Mouse (Mus musculus) stomach, embryonic 16.5 days (tissue): ENCODE results near the gene A530016L24Rik. TPM values are rescaled to one million over a fixed set of nuclear protein-coding genes. Genes with fewer than 3 reads are reported as not detected.

ENCODE experiments used
- ATAC-seq: fragments of 200-750 bp; cut with Nextera tagmentation; 2 replicates; pipeline ENCODE4 v1.8.0; 2017; ENCODE audit warnings: moderate number of reproducible peaks, moderate TSS enrichment; ENCODE audit not compliant: insufficient read depth, low FRiP score
- H3K27ac ChIP-seq: fragments of 300-500 bp; sonication (generic); 2 replicates; pipeline ENCODE4 v1.5.1; 2014; ENCODE audit warnings: low read length
- H3K27me3 ChIP-seq: fragments of 300-500 bp; sonication (generic); 2 replicates; pipeline ENCODE4 v1.6.1; 2014; ENCODE audit warnings: low read length, control low read depth, mixed read lengths; ENCODE audit not compliant: control insufficient read depth, insufficient read depth
- H3K36me3 ChIP-seq: fragments of 300-500 bp; sonication (generic); 2 replicates; pipeline ENCODE4 v1.6.1; 2014; ENCODE audit warnings: low read length; ENCODE audit not compliant: control insufficient read depth, insufficient read depth
- H3K4me1 ChIP-seq: fragments of 300-500 bp; sonication (generic); 2 replicates; pipeline ENCODE4 v1.6.1; 2014; ENCODE audit warnings: low read length, control low read depth, mixed read lengths; ENCODE audit not compliant: control insufficient read depth, insufficient read depth
- H3K4me2 ChIP-seq: fragments of 300-500 bp; sonication (generic); 2 replicates; pipeline ENCODE4 v1.6.1; 2014; ENCODE audit warnings: low read depth, low read length, mixed read lengths
- H3K4me3 ChIP-seq: fragments of 300-500 bp; sonication (generic); replicated peaks from 2 replicates; pipeline ENCODE4 v1.5.1; 2014; ENCODE audit warnings: mild to moderate bottlenecking, low read length
- H3K9ac ChIP-seq: fragments of 300-500 bp; sonication (generic); 2 replicates; pipeline ENCODE4 v1.6.1; 2014; ENCODE audit warnings: low read length
- H3K9me3 ChIP-seq: fragments of 300-500 bp; sonication (generic); replicated peaks from 2 replicates; pipeline ENCODE4 v1.6.1; 2016; ENCODE audit warnings: low read length, control low read depth; ENCODE audit not compliant: control insufficient read depth
- WGBS: fragments of 180-500 bp; shearing (Covaris S2); extraction: QIAGEN DNeasy Blood & Tissue Kit; methylation state at CpG from one replicate; pipeline ENCODE4 v1.1.7; 2014; 5-methylcytosine and 5-hydroxymethylcytosine counted together
- polyA plus RNA-seq: library from polyadenylated mRNA; unstranded; fragments of >200 nt; fragmentation: Nextera tagmentation; extraction: Ambion mirVana; gene quantifications from 2 replicates; pipeline ENCODE4 v1.2.1, GENCODE M21; 2015

Gene A530016L24Rik
- polyA plus RNA-seq, 1 experiment from 2014 or later = 0.22 TPM

DNA sequence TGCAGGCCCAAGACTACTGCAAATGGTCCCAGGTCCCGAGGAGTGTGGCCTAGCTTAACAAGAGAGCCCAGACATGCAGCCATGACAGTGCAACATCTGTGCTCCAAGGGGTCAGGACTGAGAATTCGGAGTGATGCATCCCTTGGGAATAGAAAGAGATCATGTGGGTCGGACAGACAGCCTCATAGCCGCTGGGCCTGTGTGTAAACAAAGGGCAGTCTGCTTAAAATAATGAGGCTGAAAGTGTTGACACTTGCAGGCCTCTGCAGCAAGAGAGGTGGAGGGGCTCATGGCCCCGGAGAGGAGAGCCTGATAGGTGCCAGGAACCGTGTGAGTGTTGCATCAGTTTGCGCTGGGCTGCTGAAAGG is 21.1 kb downstream of the A530016L24Rik start:
- ATAC-seq = peak; percentile 20; the same call in 1 of the 2 replicates
- Histone ChIP-seq H3K4me1 (no peaks in the 10 kb centered on the region), H3K27ac (no peak overlapping the region), H3K9me3 (no peaks in the 10 kb centered on the region), H3K4me2 (peak overlapping the region; percentile 55; the same call in 1 of the 2 replicates), H3K9ac (no peak overlapping the region), H3K4me3 (no peak overlapping the region), H3K27me3 (peaks cover 20% of the 10 kb centered on the region), H3K36me3 (no peaks in the 10 kb centered on the region)
- 19% methylated on average over 7 of the region's 7 CpGs for WGBS

DNA sequence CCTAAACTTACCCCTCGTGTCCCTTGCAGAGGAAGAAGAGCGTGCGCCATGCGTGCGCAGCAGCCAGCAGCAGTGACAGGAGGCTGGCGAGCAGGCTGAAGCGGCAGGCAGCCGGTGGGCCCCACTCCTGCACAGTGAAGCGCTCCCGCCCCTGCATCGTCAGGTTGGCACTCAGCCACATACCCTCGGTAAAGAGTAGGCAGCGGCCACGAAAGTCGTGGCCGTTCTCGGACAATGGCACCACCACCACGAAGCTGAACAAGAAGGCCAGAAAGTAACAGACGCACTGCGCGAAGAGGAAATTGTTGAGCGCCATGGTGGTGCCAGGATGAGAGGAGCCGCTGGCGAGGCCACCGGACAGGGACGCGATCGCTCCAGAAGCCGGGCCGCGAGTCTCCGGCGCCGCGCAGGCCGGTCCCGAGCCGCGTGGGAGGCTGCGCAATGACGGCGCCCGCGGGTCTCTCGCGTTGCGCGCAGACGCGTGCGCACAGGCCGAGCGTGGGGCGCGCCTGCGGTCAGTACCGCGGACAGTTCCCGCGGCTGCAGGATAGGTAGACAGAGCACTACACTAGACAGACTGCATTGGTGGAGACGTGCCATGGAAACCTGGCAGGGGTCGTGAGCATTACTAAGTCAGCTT is 21.6 kb downstream of the A530016L24Rik start:
- Histone ChIP-seq H3K4me3 (peak overlapping the region; percentile 34), H3K9ac (no peak overlapping the region), H3K4me1 (no peaks in the 10 kb centered on the region), H3K27me3 (peaks cover 20% of the 10 kb centered on the region), H3K9me3 (no peaks in the 10 kb centered on the region), H3K27ac (no peak overlapping the region), H3K36me3 (no peaks in the 10 kb centered on the region), H3K4me2 (peak overlapping the region; percentile 55)
- no peak; the same call in 1 of the 2 replicates for ATAC-seq
- WGBS = 4% methylated on average over 62 of the region's 62 CpGs

DNA sequence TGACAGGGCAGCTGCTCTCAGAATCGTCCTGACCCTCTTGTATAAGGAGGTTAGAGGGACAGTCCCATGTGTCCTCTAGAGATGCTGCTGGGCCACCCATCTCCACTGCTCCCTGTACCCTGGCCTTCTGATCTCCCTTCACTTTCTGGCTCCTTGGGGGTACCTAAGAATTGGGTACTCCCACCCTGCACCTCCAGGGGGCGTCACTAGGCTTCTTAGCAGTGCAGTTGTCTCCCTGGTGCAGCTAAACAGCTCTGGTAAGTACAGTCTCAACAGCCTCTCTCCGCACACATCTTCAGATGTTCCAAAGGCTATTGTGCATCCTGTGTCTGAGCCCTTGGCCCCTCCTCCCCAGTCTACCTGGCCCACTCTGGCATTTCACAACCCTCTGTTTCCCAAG is 25.6 kb downstream of the A530016L24Rik start:
- Histone ChIP-seq H3K4me1 (peaks cover 5% of the 10 kb centered on the region; the same call in 1 of the 2 replicates), H3K27ac (no peak overlapping the region), H3K9ac (no peak overlapping the region), H3K4me2 (no peak overlapping the region), H3K9me3 (no peaks in the 10 kb centered on the region), H3K36me3 (no peaks in the 10 kb centered on the region), H3K27me3 (peaks cover 20% of the 10 kb centered on the region), H3K4me3 (no peak overlapping the region)
- no peak for ATAC-seq
- WGBS = 52% methylated on average over 3 of the region's 3 CpGs

DNA sequence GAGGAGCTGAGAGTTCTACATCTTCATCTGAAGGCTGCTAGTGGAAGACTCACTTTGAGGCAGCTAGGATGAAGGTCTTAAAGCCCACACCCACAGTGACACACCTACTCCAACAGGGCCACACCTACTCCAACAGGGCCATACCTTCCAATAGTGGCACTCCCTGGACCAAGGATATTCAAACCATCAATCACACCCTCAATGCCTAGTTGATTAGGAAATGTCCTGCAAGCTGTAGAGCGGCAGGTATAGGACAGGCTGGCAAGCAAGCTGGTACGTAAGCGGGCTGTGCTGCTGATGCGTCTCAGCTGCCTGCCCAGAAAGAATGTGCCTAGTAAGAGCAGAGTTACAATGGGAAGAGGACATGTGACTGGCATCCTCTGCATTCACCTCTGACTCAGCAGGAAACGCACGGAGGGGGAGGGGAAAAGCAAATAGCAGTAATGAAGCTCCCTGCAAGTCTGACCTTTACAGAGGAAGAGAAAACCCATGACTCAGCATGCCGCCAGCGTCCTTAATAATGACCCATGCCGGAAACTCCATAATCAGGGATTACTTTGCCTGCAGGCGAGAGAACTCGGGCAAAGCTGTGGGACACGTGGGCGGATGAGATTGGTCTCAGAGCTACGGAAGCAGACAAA is 27.6 kb downstream of the A530016L24Rik start, which contains the start of gene Tmem179:
Tmem179 (minus strand) TSS at position 51 of the 641 bp plus-strand sequence.
- no peak within 1 kb of the TSS for H3K4me3 ChIP-seq
- H3K9ac ChIP-seq = no peak within 1 kb of the TSS
- peaks cover 5% of the 10 kb centered on the region for H3K27me3 ChIP-seq
- H3K4me2 ChIP-seq = no peak within 1 kb of the TSS
- peak; percentile 50; the same call in 1 of the 2 replicates for ATAC-seq
- no peak within 1 kb of the TSS for H3K27ac ChIP-seq
- 16% methylated on average over 14 of the region's 14 CpGs for WGBS
- peaks cover 5% of the 10 kb centered on the region; the same call in 1 of the 2 replicates for H3K4me1 ChIP-seq
- H3K36me3 ChIP-seq = no peaks in the 10 kb centered on the region
- no peaks in the 10 kb centered on the region for H3K9me3 ChIP-seq

DNA sequence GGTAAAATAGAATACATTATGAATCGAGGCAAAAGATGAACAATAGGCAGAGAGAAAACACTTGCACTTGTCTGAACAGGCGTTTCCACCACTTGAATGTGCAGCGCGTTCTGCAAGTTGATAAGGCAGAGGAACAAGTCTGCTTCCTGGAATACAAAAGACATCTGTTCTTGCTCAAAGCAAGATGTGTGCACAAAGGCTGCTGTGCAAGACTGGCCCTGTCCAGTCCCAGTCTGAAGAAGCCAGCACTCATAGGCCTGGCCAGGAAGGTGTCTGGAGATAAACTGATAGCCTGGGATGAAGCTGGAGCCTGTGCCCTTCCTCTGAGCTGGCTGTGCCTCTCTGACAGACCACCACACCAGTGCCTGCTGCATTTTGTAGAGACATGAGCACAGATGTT is 28.9 kb downstream of the A530016L24Rik start:
- Histone ChIP-seq H3K4me1 (peaks cover 5% of the 10 kb centered on the region; the same call in 1 of the 2 replicates), H3K27ac (peak overlapping the region; percentile 25; the same call in 1 of the 2 replicates), H3K9me3 (no peaks in the 10 kb centered on the region), H3K4me2 (no peak overlapping the region), H3K27me3 (no peaks in the 10 kb centered on the region), H3K9ac (no peak overlapping the region), H3K36me3 (no peaks in the 10 kb centered on the region), H3K4me3 (no peak overlapping the region)
- ATAC-seq = peak; percentile 33; the same call in 1 of the 2 replicates
- 29% methylated on average over 4 of the region's 4 CpGs for WGBS

DNA sequence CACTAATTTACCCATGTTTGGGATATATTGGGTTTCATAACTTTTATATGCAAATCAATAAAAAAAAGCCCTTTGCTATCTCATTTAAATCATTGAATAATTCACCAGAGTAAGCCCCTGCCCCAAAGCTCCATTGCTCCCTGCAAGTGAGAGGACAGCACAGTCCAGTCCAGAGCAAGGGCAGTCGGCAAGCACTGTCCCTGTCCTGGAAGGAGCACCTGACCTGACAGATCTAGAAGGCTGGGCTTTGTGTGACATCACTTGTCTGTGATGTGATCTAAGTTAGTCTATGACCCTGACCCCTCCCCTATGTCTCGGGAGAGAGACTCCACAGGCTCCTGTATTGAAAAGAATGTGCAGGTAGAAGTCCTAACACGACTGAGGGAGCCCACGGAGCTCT is 44.5 kb downstream of the A530016L24Rik start:
- Histone ChIP-seq H3K4me2 (no peak overlapping the region), H3K9ac (no peak overlapping the region), H3K36me3 (no peaks in the 10 kb centered on the region), H3K27ac (no peak overlapping the region), H3K4me1 (no peaks in the 10 kb centered on the region), H3K9me3 (no peaks in the 10 kb centered on the region), H3K27me3 (no peaks in the 10 kb centered on the region), H3K4me3 (no peak overlapping the region)
- 61% methylated on average over 4 of the region's 4 CpGs for WGBS
- no peak for ATAC-seq

DNA sequence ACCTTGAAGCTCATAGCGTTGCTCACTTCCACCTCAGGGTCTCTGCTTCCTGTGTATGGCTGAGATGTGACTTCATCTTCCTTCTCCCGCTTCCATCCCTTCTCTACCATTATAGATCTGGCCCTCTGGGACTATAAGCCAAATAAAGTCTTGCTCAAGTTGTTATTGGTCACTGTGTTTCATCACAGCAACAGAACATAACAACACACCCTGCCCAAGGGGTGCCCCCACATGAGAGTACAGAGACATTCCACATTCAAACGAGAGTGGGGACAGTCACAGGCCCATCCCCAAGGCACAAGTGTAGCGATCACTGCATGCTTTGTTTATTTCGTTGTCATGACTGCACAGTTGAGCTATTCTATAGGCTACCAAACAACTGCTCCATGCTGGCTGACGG is 48.0 kb downstream of the A530016L24Rik start:
- H3K36me3 ChIP-seq = no peaks in the 10 kb centered on the region
- no peaks in the 10 kb centered on the region for H3K4me1 ChIP-seq
- no peak overlapping the region for H3K9ac ChIP-seq
- H3K9me3 ChIP-seq = no peaks in the 10 kb centered on the region
- H3K27ac ChIP-seq = no peak overlapping the region
- WGBS = 74% methylated on average over 6 of the region's 6 CpGs
- H3K4me2 ChIP-seq = no peak overlapping the region
- no peak overlapping the region for H3K4me3 ChIP-seq
- no peak for ATAC-seq
- H3K27me3 ChIP-seq = no peaks in the 10 kb centered on the region

DNA sequence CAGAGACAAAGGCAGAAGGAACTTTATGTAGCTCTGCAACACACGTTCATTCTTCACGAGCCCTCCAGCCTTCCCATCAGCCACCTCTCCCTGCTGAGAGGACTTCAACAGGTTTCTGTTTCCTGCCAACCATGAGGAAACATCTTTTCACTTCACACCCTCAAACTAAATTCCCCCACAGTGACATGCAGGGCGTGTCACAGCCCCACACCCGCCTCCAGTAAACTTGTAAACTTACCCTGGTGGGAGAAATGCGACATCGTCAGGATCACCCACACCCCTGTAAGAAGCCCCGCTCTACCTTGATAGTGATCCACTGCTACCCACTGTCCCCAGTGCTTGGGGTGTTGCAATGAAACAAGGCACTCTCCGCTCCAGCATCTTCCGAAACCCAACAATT is 49.1 kb downstream of the A530016L24Rik start:
- Histone ChIP-seq H3K9ac (no peak overlapping the region), H3K4me2 (no peak overlapping the region), H3K9me3 (no peaks in the 10 kb centered on the region), H3K4me3 (no peak overlapping the region), H3K27me3 (no peaks in the 10 kb centered on the region), H3K36me3 (no peaks in the 10 kb centered on the region), H3K27ac (no peak overlapping the region), H3K4me1 (0 out of 2 replicates have a peak, but pooled peaks cover 3% of the 10 kb centered on the region)
- 72% methylated on average over 9 of the region's 9 CpGs for WGBS
- no peak for ATAC-seq

DNA sequence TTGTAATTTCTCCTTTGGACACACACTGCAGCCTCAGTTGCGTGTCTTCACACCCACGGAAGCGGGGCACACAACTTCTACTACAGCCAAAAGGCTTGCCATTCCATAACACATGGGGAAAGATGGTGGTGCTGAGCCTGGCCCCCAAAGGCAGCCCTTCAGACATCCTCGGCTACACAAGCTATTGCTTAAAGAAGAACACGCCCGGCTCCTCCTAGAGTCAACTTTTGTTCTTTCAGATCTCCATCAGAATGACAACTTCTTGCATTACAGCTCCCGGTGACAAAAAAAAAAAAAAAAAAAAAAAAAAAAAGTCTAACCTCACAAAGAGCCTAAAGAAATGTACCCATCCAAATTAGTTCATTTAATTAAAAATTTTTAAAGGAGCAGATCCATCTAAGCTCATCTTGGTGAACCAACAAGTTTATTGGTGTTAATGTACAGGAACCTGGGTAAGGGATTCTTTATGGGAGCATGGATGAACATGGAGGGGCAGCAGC is 50.3 kb downstream of the A530016L24Rik start:
- Histone ChIP-seq H3K36me3 (no peaks in the 10 kb centered on the region), H3K4me3 (no peak overlapping the region), H3K4me2 (no peak overlapping the region), H3K9me3 (no peaks in the 10 kb centered on the region), H3K27ac (no peak overlapping the region), H3K27me3 (no peaks in the 10 kb centered on the region), H3K4me1 (0 out of 2 replicates have a peak, but pooled peaks cover 3% of the 10 kb centered on the region), H3K9ac (no peak overlapping the region)
- no peak for ATAC-seq
- 80% methylated on average over 7 of the region's 7 CpGs for WGBS
